ENCODE assay signal across 11 mouse cellular contexts in the genomic region with DNA sequence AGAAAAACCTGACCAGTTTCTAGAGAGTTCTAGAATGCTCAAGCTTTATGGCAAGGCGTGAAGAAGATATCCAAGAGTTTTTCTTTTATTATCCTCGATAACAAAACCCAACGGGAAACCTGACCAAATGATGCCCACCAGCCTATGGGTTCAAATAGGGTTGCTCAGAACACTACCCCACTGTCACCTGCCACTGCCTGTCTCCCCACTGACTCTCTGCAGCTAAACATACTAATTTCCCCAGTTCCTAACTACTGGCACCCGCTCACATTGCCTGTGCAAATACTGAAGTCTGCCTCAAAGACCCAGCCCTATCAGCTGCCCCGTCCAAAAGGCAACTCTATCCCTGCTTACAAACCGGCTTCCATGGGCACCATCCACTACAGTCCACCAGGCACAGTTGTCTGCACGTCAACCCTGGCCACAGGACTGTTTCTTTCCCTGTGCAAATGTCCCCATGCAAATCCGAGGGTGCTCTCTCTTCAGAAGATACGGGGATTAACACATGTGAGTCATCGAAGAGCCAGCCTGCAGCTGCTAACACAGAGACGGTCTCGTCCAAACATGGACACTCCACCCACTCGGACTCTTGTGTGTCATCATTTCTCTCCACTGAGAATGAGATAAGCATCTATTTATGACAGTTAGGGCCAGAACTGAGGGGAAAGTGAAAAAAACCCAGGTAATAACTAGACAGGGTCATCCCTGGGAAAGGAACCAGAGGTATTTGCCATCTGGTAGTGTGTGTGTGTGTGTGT. TPM values are rescaled to one million over a fixed set of nuclear protein-coding genes. Genes with fewer than 3 reads are reported as not detected.
DNase-seq lines count a peak whose midpoint lies in the region.
"Had no signal": no experiment of that assay in that cellular context is flagged by ENCODE, and none has a peak within 500 bp of the region (broad histone marks: within the 10 kb centered on the region; RNA-seq: fewer than 3 reads in every experiment).

No protein-coding gene starts in this region.

- peak; percentile 49 for DNase-seq in layer of hippocampus, adult 9-11 months
- DNase-seq in layer of hippocampus, postnatal 10 days (ENCODE audit: low spot score in 2 of 2): no peak
- peak; percentile 65 for DNase-seq in Muller cell, postnatal 12 days (ENCODE audit: inconsistent ontology term)
- peak; percentile 61 for DNase-seq in gastrocnemius, postnatal 14 days
- peak; percentile 74 to 75 for DNase-seq in right cerebral cortex, adult 2 months (ENCODE audit: low spot score in 2 of 2)
- DNase-seq in spleen, postnatal 36 days (ENCODE audit: low spot score in 2 of 2): no peak
- DNase-seq in spleen, adult 12 weeks (ENCODE audit: low spot score): no peak
- DNase-seq in urinary bladder, postnatal 10 days (ENCODE audit: low spot score): no peak
- DNase-seq: kidney, adult 8-10 months; lung, adult 2 months; thymus, adult 2 months had no signal

- intact Hi-C loops in gastrocnemius, postnatal 14 days (cut with DNase I; ENCODE audit: low total_unique reads): no loop called here

RNA-seq across cellular contexts. Expression of gene Utrn, which starts 48.0 kb away (rescaled TPM):
- total RNA-seq in layer of hippocampus, postnatal 10 days (2021): 10 to 100 TPM; 33.1 to 33.6 TPM
- total RNA-seq in gastrocnemius, postnatal 14 days (2021): 10 to 100 TPM; 37.1 to 44.7 TPM

Comparison
In these comparisons a context has a peak if more than half of its experiments do, and no peak if none do; other contexts are left out.
1. DNase-seq: peak in layer of hippocampus, adult 9-11 months (single experiment), Muller cell, postnatal 12 days (single experiment), gastrocnemius, postnatal 14 days (single experiment) and right cerebral cortex, adult 2 months (2 of 2); none in layer of hippocampus, postnatal 10 days (0 of 2), spleen, postnatal 36 days (0 of 2), spleen, adult 12 weeks (single experiment) and urinary bladder, postnatal 10 days (single experiment).